Mouse (Mus musculus): ENCODE measurements around the gene Gm21820. TPM values are rescaled to one million over a fixed set of nuclear protein-coding genes. Genes with fewer than 3 reads are reported as not detected.
"Not testable (repeated sequence)": the region's sequence is repeated elsewhere in the genome, so short reads cannot be mapped to it uniquely, and the experiment has no call there.

Gene Gm21820
- polyA plus RNA-seq (2015; fragmentation: Nextera tagmentation; extraction: Ambion mirVana), result not detected in 2 replicates

DNA sequence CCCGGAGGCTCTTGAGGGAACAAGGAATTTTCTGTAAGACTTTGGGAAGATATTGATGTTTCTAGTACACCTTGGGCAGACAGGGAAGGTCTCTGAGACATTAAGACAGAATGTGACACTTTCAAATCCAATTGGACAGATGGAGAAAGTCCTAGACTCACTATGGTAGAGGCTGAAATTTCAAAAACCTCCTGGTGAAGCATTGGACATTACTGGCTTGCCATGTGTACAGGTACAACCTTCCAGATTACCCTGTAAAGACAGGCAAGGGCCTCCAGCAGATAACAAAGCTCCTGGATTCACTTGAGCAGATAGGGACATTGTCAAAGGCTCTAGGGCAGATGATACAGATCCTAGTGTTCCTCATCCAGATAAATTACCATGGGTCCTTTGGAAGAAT, at the start of gene Gm21820:
Gene Gm21820, minus strand, starts transcription at position 101 of the 400 bp plus-strand sequence.
- not testable (repeated sequence) for H3K4me3 ChIP-seq (ENCODE audit: low read depth, low read length); H3K4me2 ChIP-seq (replicated peaks; ENCODE audit: low read depth); H3K4me1 ChIP-seq (replicated peaks; ENCODE audit: control insufficient read depth, insufficient read depth, low read length); ATAC-seq; H3K27me3 ChIP-seq (replicated peaks; ENCODE audit: control insufficient read depth, insufficient read depth, low read length); H3K9me3 ChIP-seq (ENCODE audit: control insufficient read depth); H3K9ac ChIP-seq (ENCODE audit: low read depth, low read length); H3K27ac ChIP-seq (ENCODE audit: low read depth, low read length); H3K36me3 ChIP-seq (ENCODE audit: control insufficient read depth, insufficient read depth)
- WGBS, result 50% methylated on average over 1 of the region's 1 CpGs

Other genes starting within 250 kb of the Gm21820 start
- not detected in 2 replicates for gene Gm20918, start 205.5 kb downstream of the Gm21820 start, polyA plus RNA-seq (2015; fragmentation: Nextera tagmentation; extraction: Ambion mirVana)